Mouse (Mus musculus): ENCODE results near the gene Usf2.
"Not testable (repeated sequence)": the region's sequence is repeated elsewhere in the genome, so short reads cannot be mapped to it uniquely, and the experiment has no call there.

DNA sequence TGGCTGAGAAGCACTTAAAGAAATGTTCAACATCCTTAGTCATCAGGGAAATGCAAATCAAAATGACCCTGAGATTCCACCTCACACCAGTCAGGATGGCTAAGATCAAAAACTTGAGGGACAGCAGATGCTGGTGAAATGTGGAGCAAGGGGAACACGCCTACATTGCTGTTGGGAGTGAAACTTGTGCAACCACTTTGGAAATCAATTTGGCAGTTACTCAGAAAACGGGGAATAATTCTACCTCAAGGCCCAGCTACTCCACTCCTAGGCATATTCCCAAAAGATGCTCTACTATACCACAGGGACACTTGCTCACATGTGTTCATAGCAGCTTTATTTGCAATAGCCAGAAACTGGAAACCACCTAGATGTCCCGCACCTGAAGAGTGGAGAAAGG lies 6.7 kb downstream of the Usf2 start:
- TF ChIP-seq CTCF, POLR2A (IDR thresholded peaks at IDR 0.05; ENCODE audit: extremely low read depth, insufficient read depth, low read length): not testable (repeated sequence)
